Mouse (Mus musculus) testis, postnatal 10 days (tissue): ENCODE results near the gene 4932414N04Rik.
"Not testable (repeated sequence)": the region's sequence is repeated elsewhere in the genome, so short reads cannot be mapped to it uniquely, and the experiment has no call there.

Source experiments
- DNase-seq: peaks from one replicate; pipeline ENCODE4 v3.0.0; 2021; ENCODE audit warnings: low spot score

Gene 4932414N04Rik

DNA sequence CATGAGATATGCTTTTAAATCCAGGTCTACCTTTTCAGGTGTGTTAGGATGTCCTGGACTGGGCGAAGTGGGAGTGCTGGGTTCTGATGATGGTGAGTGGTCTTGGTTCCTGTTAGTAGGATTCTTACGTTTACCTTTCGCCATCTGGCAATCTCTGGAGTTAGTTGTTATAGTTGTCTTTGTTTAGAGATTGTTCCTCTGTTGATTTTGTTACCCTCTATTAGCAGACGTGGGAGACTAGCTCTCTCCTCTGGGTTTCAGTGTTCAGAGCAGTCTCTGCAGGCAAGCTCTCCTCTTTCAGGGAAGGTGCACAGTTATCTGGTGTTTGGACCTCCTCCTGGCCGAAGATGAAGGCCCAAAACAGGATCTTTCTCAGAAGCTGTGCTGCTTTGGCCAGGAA lies at the start of gene 4932414N04Rik:
Gene 4932414N04Rik, plus strand, starts transcription at position 301 of the 400 bp plus-strand sequence.
- not testable (repeated sequence) for DNase-seq

DNA sequence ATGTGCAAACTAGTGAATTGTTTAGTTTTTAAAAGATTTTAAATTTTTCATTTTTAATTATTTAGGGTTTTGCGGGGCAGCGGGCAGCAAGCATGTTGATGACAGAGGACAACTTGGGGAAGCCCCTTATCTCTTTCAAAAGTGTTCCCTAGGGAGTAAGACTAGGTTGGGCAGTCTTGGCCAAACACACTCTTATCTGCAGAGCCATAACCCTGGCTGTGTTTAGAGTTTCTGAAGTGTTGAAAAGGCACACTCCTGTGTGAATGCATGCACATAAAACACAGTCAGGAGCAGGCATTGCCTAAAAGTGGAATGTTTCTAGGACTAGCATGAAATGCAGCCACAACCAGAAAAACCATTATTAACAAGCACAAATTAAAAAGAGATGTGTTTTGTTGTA lies 75.9 kb downstream of the 4932414N04Rik start:
- DNase-seq: no peak

GRCm38 (mm10) chr2:68739772-68740739 lies 83.8 kb downstream of the 4932414N04Rik start:
- no peak for DNase-seq

GRCm38 (mm10) chr2:68744599-68744998 lies 88.3 kb downstream of the 4932414N04Rik start:
- no peak for DNase-seq

GRCm38 (mm10) chr2:68756179-68756578 lies 99.9 kb downstream of the 4932414N04Rik start:
- DNase-seq: no peak

DNA sequence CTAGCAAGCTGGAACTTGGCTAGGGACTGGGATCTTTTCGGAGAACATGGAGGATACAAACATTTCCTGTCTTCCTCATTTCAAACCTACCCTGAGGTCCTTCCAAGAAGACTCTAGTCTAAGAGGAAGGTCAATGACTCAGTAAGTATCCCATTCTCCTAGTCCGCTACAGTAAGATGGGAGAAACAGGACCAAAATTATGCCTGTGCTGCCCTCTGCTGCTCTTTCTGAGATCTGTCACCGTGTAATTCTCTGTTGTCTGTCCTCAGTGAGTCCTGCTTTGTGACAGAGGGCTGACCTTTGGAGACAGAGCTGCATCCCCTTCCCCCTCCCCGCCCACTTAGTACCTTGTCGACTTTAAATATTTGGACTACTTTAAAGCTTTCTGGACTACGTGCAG lies 100.5 kb downstream of the 4932414N04Rik start:
- peak; percentile 46 for DNase-seq

- DNase-seq: no peak
Measured at GRCm38 (mm10) chr2:68765371-68765770, 109.1 kb downstream of the 4932414N04Rik start.

GRCm38 (mm10) chr2:68767186-68767890 lies 111.1 kb downstream of the 4932414N04Rik start:
- DNase-seq: no peak

GRCm38 (mm10) chr2:68782268-68783132 lies 126.2 kb downstream of the 4932414N04Rik start:
- DNase-seq: no peak

GRCm38 (mm10) chr2:68783664-68784063 lies 127.4 kb downstream of the 4932414N04Rik start:
- not testable (repeated sequence) for DNase-seq

GRCm38 (mm10) chr2:68784710-68785427 lies 128.6 kb downstream of the 4932414N04Rik start:
- DNase-seq: peak; percentile 88

DNA sequence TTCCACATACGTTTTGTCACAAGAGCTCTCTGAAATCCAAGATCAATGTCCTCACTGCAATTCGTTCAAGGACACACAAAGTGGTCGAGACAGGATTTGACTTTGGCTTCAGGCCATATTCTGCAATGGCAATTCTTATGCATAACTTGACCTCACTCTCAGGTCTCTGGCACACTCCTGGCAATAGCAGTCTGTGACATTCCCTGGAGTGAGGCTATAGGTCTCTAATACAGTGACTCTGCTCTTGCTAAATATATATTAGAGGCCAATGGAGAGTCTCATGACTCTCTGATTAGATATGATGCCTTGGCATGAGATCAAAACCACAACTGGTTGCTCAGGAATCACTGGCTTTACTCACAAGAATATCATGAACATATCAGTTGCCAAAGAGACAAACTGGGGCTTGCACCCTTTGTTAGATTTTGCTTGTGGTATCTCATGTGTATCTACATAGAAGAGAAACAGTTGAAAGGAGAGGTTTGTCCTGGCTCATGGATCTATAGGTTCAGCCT lies 130.9 kb downstream of the 4932414N04Rik start:
- no peak for DNase-seq

DNA sequence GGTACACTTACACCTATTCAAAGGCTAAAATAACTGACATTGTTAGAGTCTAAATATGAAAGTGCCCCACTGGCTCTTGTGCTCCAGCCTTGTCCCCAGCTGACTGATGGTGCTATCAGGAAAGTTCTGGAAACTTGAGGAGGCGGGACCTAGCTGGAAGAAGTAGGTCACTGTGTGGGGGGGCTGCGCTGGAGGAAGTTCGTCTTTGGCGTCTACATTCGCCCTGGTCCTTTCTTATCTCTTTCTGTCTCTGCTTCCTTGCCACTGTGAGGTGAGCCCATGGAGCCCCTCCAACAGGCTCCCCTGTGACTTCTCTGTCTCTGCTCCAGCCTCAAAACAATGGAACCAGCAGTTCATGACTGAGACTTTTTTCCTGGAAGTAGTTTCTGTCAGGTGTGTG lies 136.0 kb downstream of the 4932414N04Rik start:
- DNase-seq: no peak

DNA sequence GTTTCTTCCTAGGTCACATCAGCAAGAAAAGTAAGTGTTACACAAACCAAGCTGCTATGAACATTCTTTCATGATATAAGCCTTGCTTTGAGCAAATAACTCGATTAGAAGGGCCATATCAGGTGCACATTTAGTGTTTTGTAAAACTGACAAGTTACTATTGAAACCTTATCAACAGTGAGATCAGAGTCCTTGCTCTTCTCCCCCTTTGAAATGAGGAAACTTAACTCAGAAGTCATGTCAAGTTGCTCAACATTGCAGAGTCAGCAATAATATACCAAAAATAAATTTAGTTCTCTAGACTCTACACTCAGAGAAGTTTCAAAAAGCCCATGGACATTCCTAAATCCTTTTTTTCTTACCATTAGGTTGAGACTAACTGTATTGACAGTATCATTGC lies 137.2 kb downstream of the 4932414N04Rik start:
- no peak for DNase-seq

GRCm38 (mm10) chr2:68794181-68794580 lies 137.9 kb downstream of the 4932414N04Rik start:
- no peak for DNase-seq

- DNase-seq: no peak
Measured at GRCm38 (mm10) chr2:68794616-68795015, 138.3 kb downstream of the 4932414N04Rik start.

- DNase-seq: no peak
Measured at GRCm38 (mm10) chr2:68796011-68796775, 139.9 kb downstream of the 4932414N04Rik start.

- no peak for DNase-seq
Measured at GRCm38 (mm10) chr2:68797106-68797505, 140.8 kb downstream of the 4932414N04Rik start.
